Mouse (Mus musculus) midbrain, postnatal 0 days (tissue): ENCODE data around the gene Cit. TPM values are rescaled to one million over a fixed set of nuclear protein-coding genes. Genes with fewer than 3 reads are reported as not detected.

Experiments
- ATAC-seq: fragments of 200-750 bp; cut with Nextera tagmentation; 2 replicates; pipeline ENCODE4 v1.8.0; 2017; ENCODE audit warnings: moderate number of reproducible peaks, mild to moderate bottlenecking, moderate TSS enrichment, moderate library complexity; ENCODE audit not compliant: low FRiP score
- DNase-seq: peaks from one replicate; pipeline ENCODE4 v3.0.0-alpha.2; 2015; ENCODE audit warnings: low spot score
- H3K27ac ChIP-seq: fragments of 300-500 bp; sonication (generic); 2 replicates; pipeline ENCODE4 v1.5.1; 2014; ENCODE audit warnings: low read depth, mild to moderate bottlenecking, low read length, mixed read lengths
- H3K27me3 ChIP-seq: fragments of 300-500 bp; sonication (generic); 2 replicates; pipeline ENCODE4 v1.6.1; 2014; ENCODE audit warnings: low read length, control low read depth, mixed read lengths; ENCODE audit not compliant: insufficient read depth
- H3K36me3 ChIP-seq: fragments of 300-500 bp; sonication (generic); 2 replicates; pipeline ENCODE4 v1.6.1; 2014; ENCODE audit warnings: low read length, control low read depth, mixed read lengths; ENCODE audit not compliant: insufficient read depth
- H3K4me1 ChIP-seq: fragments of 300-500 bp; sonication (generic); 2 replicates; pipeline ENCODE4 v1.6.1; 2014; ENCODE audit warnings: mild to moderate bottlenecking, control low read depth, antibody characterized with exemption, low read length, mixed read lengths; ENCODE audit not compliant: insufficient read depth
- H3K4me2 ChIP-seq: fragments of 300-500 bp; sonication (generic); 2 replicates; pipeline ENCODE4 v1.6.1; 2014; ENCODE audit warnings: low read depth, mild to moderate bottlenecking, low read length, mixed read lengths; ENCODE audit not compliant: poor library complexity, severe bottlenecking
- H3K4me3 ChIP-seq: fragments of 300-500 bp; sonication (generic); 2 replicates; pipeline ENCODE4 v1.5.1; 2014; ENCODE audit warnings: low read depth, mild to moderate bottlenecking, low read length, moderate library complexity
- H3K9ac ChIP-seq: fragments of 300-500 bp; sonication (generic); replicated peaks from 2 replicates; pipeline ENCODE4 v1.6.1; 2014; ENCODE audit warnings: mild to moderate bottlenecking, low read length, moderate library complexity, mixed read lengths; ENCODE audit not compliant: poor library complexity, severe bottlenecking
- H3K9me3 ChIP-seq: fragments of 300-500 bp; sonication (generic); 2 replicates; pipeline ENCODE4 v1.6.1; 2016; ENCODE audit warnings: low read length, control low read depth
- CTCF ChIP-seq: IDR thresholded peaks from 2 replicates; pipeline ENCODE4 v1.5.1; 2016; ENCODE audit warnings: antibody characterized with exemption, mild to moderate bottlenecking
- WGBS: fragments of 180-500 bp; shearing (Covaris S2); extraction: QIAGEN DNeasy Blood & Tissue Kit; methylation state at CpG from one replicate; pipeline ENCODE4 v1.1.7; 2014; 5-methylcytosine and 5-hydroxymethylcytosine counted together
- polyA plus RNA-seq: library from polyadenylated mRNA; unstranded; fragments of >200 nt; fragmentation: Nextera tagmentation; extraction: Ambion mirVana; gene quantifications from 2 replicates; pipeline ENCODE4 v1.2.1, GENCODE M21; 2015
- total RNA-seq: library from RNA; depleted of rRNA; stranded (reverse); fragments of >200 nt; gene quantifications from 2 replicates; pipeline ENCODE4 v1.2.3, GENCODE M21; 2014

Gene Cit
- total and polyA plus RNA-seq, 2 experiments from 2014 or later, result 34.7 to 35.9 TPM

- no peaks in the 10 kb centered on the region for H3K36me3 ChIP-seq
- no peak overlapping the region for H3K4me2 ChIP-seq
- H3K4me3 ChIP-seq, result no peak overlapping the region
- no peak for TF ChIP-seq CTCF
- 0 out of 2 replicates have a peak, but pooled peaks cover 3% of the 10 kb centered on the region for H3K4me1 ChIP-seq
- no peak overlapping the region for H3K9ac ChIP-seq
- no peaks in the 10 kb centered on the region for H3K9me3 ChIP-seq
- ATAC-seq (no peak), DNase-seq (no peak)
- H3K27ac ChIP-seq, result no peak overlapping the region
- WGBS, result 80% methylated on average over 4 of the region's 5 CpGs
- no peaks in the 10 kb centered on the region for H3K27me3 ChIP-seq
These were observed 4.6 kb upstream of the Cit start for GRCm38 (mm10) chr5:115840453-115840852.

GRCm38 (mm10) chr5:115840946-115841775, 3.9 kb upstream of the Cit start:
- no peak for TF ChIP-seq CTCF
- Histone ChIP-seq H3K4me2 (no peak overlapping the region), H3K27ac (no peak overlapping the region), H3K4me3 (no peak overlapping the region), H3K36me3 (no peaks in the 10 kb centered on the region), H3K27me3 (no peaks in the 10 kb centered on the region), H3K9ac (no peak overlapping the region), H3K9me3 (no peaks in the 10 kb centered on the region), H3K4me1 (0 out of 2 replicates have a peak, but pooled peaks cover 4% of the 10 kb centered on the region)
- DNase-seq (no peak), ATAC-seq (no peak)
- WGBS, result 78% methylated on average over 12 of the region's 12 CpGs

GRCm38 (mm10) chr5:115844368-115844765, 711 bp upstream of the Cit start:
- peak overlapping the region; percentile 46 for H3K4me3 ChIP-seq
- no peaks in the 10 kb centered on the region for H3K36me3 ChIP-seq
- no peak for TF ChIP-seq CTCF
- H3K9me3 ChIP-seq, result no peaks in the 10 kb centered on the region
- H3K4me1 ChIP-seq, result 0 out of 2 replicates have a peak, but pooled peaks cover 4% of the 10 kb centered on the region
- peak overlapping the region; percentile 100 for H3K4me2 ChIP-seq
- H3K27ac ChIP-seq, result no peak overlapping the region
- WGBS, result 4% methylated on average over 12 of the region's 12 CpGs
- no peak for ATAC-seq
- DNase-seq, result no peak
- H3K9ac ChIP-seq, result peak overlapping the region; percentile 39; the same call in 1 of the 2 replicates
- H3K27me3 ChIP-seq, result no peaks in the 10 kb centered on the region

- no peak for TF ChIP-seq CTCF
- 0 out of 2 replicates have a peak, but pooled peaks cover 4% of the 10 kb centered on the region for H3K4me1 ChIP-seq
- 0 out of 2 replicates have a peak overlapping the region, but pooled peaks have one; percentile 39 for H3K9ac ChIP-seq
- no peak for DNase-seq
- no peak overlapping the region for H3K27ac ChIP-seq
- peak overlapping the region; percentile 46 for H3K4me3 ChIP-seq
- no peak for ATAC-seq
- no peaks in the 10 kb centered on the region for H3K36me3 ChIP-seq
- H3K27me3 ChIP-seq, result no peaks in the 10 kb centered on the region
- H3K4me2 ChIP-seq, result peak overlapping the region; percentile 100
- WGBS, result 27% methylated on average over 8 of the region's 8 CpGs
- H3K9me3 ChIP-seq, result no peaks in the 10 kb centered on the region
These were observed 627 bp downstream of the Cit start for GRCm38 (mm10) chr5:115845635-115846174.

GRCm38 (mm10) chr5:115847166-115847565, 2.1 kb downstream of the Cit start:
- 91% methylated on average over 8 of the region's 8 CpGs for WGBS
- no peak for ATAC-seq

GRCm38 (mm10) chr5:115848463-115848862, 3.4 kb downstream of the Cit start:
- TF ChIP-seq CTCF, result no peak
- DNase-seq (peak; percentile 52), ATAC-seq (no peak)
- H3K36me3 ChIP-seq, result no peaks in the 10 kb centered on the region
- H3K4me3 ChIP-seq, result no peak overlapping the region
- H3K27ac ChIP-seq, result 0 out of 2 replicates have a peak overlapping the region, but pooled peaks have one; percentile 12
- WGBS, result 42% methylated on average over 7 of the region's 7 CpGs
- H3K27me3 ChIP-seq, result no peaks in the 10 kb centered on the region
- no peak overlapping the region for H3K4me2 ChIP-seq
- no peak overlapping the region for H3K9ac ChIP-seq
- no peaks in the 10 kb centered on the region for H3K9me3 ChIP-seq
- H3K4me1 ChIP-seq, result 0 out of 2 replicates have a peak, but pooled peaks cover 4% of the 10 kb centered on the region

More at GRCm38 (mm10) chr5:115847166-115847565, 2.1 kb downstream of the Cit start:
- Histone ChIP-seq H3K4me1 (0 out of 2 replicates have a peak, but pooled peaks cover 4% of the 10 kb centered on the region), H3K36me3 (no peaks in the 10 kb centered on the region), H3K9me3 (no peaks in the 10 kb centered on the region), H3K4me2 (no peak overlapping the region), H3K9ac (no peak overlapping the region), H3K27ac (no peak overlapping the region), H3K27me3 (no peaks in the 10 kb centered on the region), H3K4me3 (no peak overlapping the region)
- TF ChIP-seq CTCF, result no peak
- DNase-seq, result no peak
